Mouse (Mus musculus): ENCODE measurements at regions not wholly inside any gene's neighbourhood (a gene's known extent, or its start where the extent isn't known, plus 50 kb on each side); places are given as distances from the start of the nearest gene placed in this dataset.

GRCm38 (mm10) chr5:4591721-4592120 is 166.1 kb downstream of the Fzd1 start:
- WGBS = 62% methylated on average over 1 of the region's 1 CpGs
- Histone ChIP-seq H3K27ac (ENCODE audit: low read length) (no peak overlapping the region), H3K4me2 (replicated peaks; ENCODE audit: low read depth, low read length) (no peak overlapping the region), H3K4me1 (ENCODE audit: control insufficient read depth, insufficient read depth, low read length) (no peaks in the 10 kb centered on the region), H3K9ac (replicated peaks; ENCODE audit: low read depth, low read length) (no peak overlapping the region), H3K4me3 (ENCODE audit: low read depth, low read length) (no peak overlapping the region), H3K36me3 (ENCODE audit: control insufficient read depth, insufficient read depth, low read length) (no peaks in the 10 kb centered on the region), H3K9me3 (ENCODE audit: control insufficient read depth, low read depth, low read length) (no peaks in the 10 kb centered on the region), H3K27me3 (ENCODE audit: control insufficient read depth, insufficient read depth, low read length) (no peaks in the 10 kb centered on the region)
- ATAC-seq (ENCODE audit: insufficient number of reproducible peaks, insufficient read depth, low FRiP score, low read depth) = no peak

DNA sequence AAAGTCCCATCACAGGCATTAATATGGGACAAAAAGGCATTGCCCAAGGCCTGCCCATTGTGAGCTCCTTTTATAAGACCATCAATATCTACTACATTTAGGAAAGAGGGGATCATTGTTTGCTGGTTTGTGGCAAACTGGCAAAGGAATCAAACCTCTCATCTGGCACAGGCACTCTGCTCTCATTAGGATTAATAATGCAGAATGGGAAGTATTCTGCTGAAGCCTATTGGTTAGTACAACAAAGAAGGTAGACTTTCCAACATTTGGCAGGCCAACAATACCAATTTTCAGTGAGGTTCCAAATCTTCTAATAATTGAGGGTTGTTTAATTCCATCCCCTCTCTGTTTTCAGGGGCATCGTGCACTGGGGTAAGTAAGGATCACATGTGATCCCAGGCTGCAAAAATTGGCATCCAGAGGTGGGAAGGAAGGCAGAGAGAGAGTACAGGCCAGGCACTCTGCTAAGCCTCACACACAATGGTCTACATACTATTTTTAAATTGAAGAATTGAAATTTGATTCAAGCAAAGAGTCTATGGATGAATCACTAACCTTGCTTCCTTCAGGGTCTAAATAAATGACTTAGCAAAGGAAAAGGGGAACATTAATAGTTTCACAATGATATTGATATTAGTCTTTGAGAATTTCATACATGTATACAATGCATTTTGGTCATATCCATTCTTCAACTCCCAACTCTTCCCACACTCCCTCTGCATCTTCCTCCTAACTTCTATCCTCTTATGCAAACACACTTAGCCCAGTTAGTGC is 174.9 kb downstream of the Fzd1 start:
- WGBS = 93% methylated on average over 1 of the region's 1 CpGs
- Histone ChIP-seq H3K27me3 (ENCODE audit: control insufficient read depth, insufficient read depth, low read length) (no peaks in the 10 kb centered on the region), H3K9me3 (ENCODE audit: control insufficient read depth, low read depth, low read length) (no peaks in the 10 kb centered on the region), H3K4me1 (ENCODE audit: control insufficient read depth, insufficient read depth, low read length) (no peaks in the 10 kb centered on the region), H3K4me3 (ENCODE audit: low read depth, low read length) (no peak overlapping the region), H3K9ac (replicated peaks; ENCODE audit: low read depth, low read length) (no peak overlapping the region), H3K4me2 (replicated peaks; ENCODE audit: low read depth, low read length) (no peak overlapping the region), H3K27ac (ENCODE audit: low read length) (no peak overlapping the region), H3K36me3 (ENCODE audit: control insufficient read depth, insufficient read depth, low read length) (no peaks in the 10 kb centered on the region)
- ATAC-seq (ENCODE audit: insufficient number of reproducible peaks, insufficient read depth, low FRiP score, low read depth) = no peak

- H3K4me3 ChIP-seq (ENCODE audit: low read depth, low read length) = no peak overlapping the region
- no peaks in the 10 kb centered on the region for H3K4me1 ChIP-seq (ENCODE audit: control insufficient read depth, insufficient read depth, low read length)
- no peaks in the 10 kb centered on the region for H3K27me3 ChIP-seq (ENCODE audit: control insufficient read depth, insufficient read depth, low read length)
- H3K9me3 ChIP-seq (ENCODE audit: control insufficient read depth, low read depth, low read length) = no peaks in the 10 kb centered on the region
- 75% methylated on average over 8 of the region's 8 CpGs for WGBS
- H3K9ac ChIP-seq (replicated peaks; ENCODE audit: low read depth, low read length) = no peak overlapping the region
- no peaks in the 10 kb centered on the region for H3K36me3 ChIP-seq (ENCODE audit: control insufficient read depth, insufficient read depth, low read length)
- no peak overlapping the region for H3K4me2 ChIP-seq (replicated peaks; ENCODE audit: low read depth, low read length)
- no peak for ATAC-seq (ENCODE audit: insufficient number of reproducible peaks, insufficient read depth, low FRiP score, low read depth)
- no peak overlapping the region for H3K27ac ChIP-seq (ENCODE audit: low read length)
Observed at GRCm38 (mm10) chr5:4580185-4580839, 177.5 kb downstream of the Fzd1 start.

DNA sequence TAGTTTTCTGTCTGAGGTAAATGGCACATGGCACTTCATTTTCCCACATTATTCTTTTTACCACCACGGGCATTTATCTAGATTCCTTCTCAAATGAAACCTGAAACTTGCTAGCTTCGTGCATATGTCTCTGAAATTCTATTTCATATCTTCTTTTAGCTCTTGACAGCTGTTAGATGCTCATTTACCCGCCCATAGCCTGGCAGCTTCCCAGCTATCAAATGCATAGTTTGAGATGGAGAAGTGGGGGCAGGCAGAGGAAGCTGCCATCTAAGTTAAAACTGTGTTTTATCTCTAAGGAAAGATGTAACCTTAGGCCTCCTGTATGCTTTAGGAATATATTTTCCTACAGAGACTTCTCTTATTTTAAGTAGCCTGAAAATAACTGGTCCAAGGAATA is 179.0 kb downstream of the Fzd1 start:
- Histone ChIP-seq H3K27ac (ENCODE audit: low read length) (no peak overlapping the region), H3K4me3 (ENCODE audit: low read depth, low read length) (no peak overlapping the region), H3K9ac (replicated peaks; ENCODE audit: low read depth, low read length) (no peak overlapping the region), H3K9me3 (ENCODE audit: control insufficient read depth, low read depth, low read length) (no peaks in the 10 kb centered on the region), H3K27me3 (ENCODE audit: control insufficient read depth, insufficient read depth, low read length) (no peaks in the 10 kb centered on the region), H3K4me2 (replicated peaks; ENCODE audit: low read depth, low read length) (no peak overlapping the region), H3K4me1 (ENCODE audit: control insufficient read depth, insufficient read depth, low read length) (no peaks in the 10 kb centered on the region), H3K36me3 (ENCODE audit: control insufficient read depth, insufficient read depth, low read length) (no peaks in the 10 kb centered on the region)
- 69% methylated on average over 3 of the region's 3 CpGs for WGBS
- no peak for ATAC-seq (ENCODE audit: insufficient number of reproducible peaks, insufficient read depth, low FRiP score, low read depth)

- no peaks in the 10 kb centered on the region for H3K27me3 ChIP-seq (ENCODE audit: control insufficient read depth, insufficient read depth, low read length)
- no peak overlapping the region for H3K9ac ChIP-seq (replicated peaks; ENCODE audit: low read depth, low read length)
- H3K4me1 ChIP-seq (ENCODE audit: control insufficient read depth, insufficient read depth, low read length) = no peaks in the 10 kb centered on the region
- WGBS = 83% methylated on average over 6 of the region's 6 CpGs
- H3K36me3 ChIP-seq (ENCODE audit: control insufficient read depth, insufficient read depth, low read length) = no peaks in the 10 kb centered on the region
- no peak overlapping the region for H3K4me3 ChIP-seq (ENCODE audit: low read depth, low read length)
- no peaks in the 10 kb centered on the region for H3K9me3 ChIP-seq (ENCODE audit: control insufficient read depth, low read depth, low read length)
- no peak overlapping the region for H3K27ac ChIP-seq (ENCODE audit: low read length)
- no peak for ATAC-seq (ENCODE audit: insufficient number of reproducible peaks, insufficient read depth, low FRiP score, low read depth)
- H3K4me2 ChIP-seq (replicated peaks; ENCODE audit: low read depth, low read length) = no peak overlapping the region
Observed at GRCm38 (mm10) chr5:4577179-4577578, 180.7 kb downstream of the Fzd1 start.

DNA sequence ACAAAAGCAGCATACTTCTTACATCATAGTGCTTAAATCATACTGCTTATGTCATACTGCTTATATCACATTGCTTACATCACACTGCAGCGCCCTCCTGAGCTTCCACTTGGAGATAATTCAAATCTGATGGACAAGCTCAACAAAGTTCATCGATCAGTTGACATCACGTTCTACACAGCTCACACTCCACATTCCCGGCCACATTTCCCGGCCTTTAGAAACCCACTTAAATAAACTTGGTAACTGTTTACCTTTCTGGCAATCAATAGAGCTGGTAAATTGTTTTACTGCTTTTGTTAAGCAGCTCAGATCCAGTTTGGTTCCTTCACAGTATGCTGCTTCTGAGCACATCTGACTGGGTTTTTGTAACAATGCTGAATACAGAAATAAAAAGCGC is 194.0 kb downstream of the Fzd1 start:
- Histone ChIP-seq H3K9ac (replicated peaks; ENCODE audit: low read depth, low read length) (no peak overlapping the region), H3K27me3 (ENCODE audit: control insufficient read depth, insufficient read depth, low read length) (no peaks in the 10 kb centered on the region), H3K9me3 (ENCODE audit: control insufficient read depth, low read depth, low read length) (no peaks in the 10 kb centered on the region), H3K4me1 (ENCODE audit: control insufficient read depth, insufficient read depth, low read length) (peaks cover 5% of the 10 kb centered on the region), H3K4me3 (ENCODE audit: low read depth, low read length) (no peak overlapping the region), H3K36me3 (ENCODE audit: control insufficient read depth, insufficient read depth, low read length) (no peaks in the 10 kb centered on the region), H3K27ac (ENCODE audit: low read length) (no peak overlapping the region), H3K4me2 (replicated peaks; ENCODE audit: low read depth, low read length) (no peak overlapping the region)
- no peak for ATAC-seq (ENCODE audit: insufficient number of reproducible peaks, insufficient read depth, low FRiP score, low read depth)
- 41% methylated on average over 6 of the region's 6 CpGs for WGBS

DNA sequence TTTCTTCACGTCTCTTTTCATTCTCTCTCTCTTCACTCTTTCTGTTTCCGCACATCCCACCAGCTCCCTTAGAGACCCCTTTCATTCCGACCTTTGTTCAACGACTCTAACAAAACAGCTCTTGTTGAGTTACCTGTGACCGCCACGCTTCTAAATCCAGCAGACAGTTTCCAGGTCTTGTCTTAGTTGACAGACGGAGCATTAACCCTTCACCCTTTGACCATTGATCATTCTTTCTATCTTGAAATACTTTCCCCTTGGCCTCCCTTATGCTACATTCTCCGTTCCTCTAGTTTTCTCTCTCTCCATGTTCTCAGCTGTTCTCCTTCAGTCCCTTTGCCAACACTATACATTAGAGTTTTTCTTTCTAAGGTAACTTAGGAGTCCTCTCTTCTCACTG is 196.2 kb downstream of the Fzd1 start:
- Histone ChIP-seq H3K4me1 (ENCODE audit: control insufficient read depth, insufficient read depth, low read length) (peaks cover 5% of the 10 kb centered on the region), H3K27ac (ENCODE audit: low read length) (no peak overlapping the region), H3K9ac (replicated peaks; ENCODE audit: low read depth, low read length) (no peak overlapping the region), H3K4me3 (ENCODE audit: low read depth, low read length) (no peak overlapping the region), H3K36me3 (ENCODE audit: control insufficient read depth, insufficient read depth, low read length) (no peaks in the 10 kb centered on the region), H3K4me2 (replicated peaks; ENCODE audit: low read depth, low read length) (no peak overlapping the region), H3K27me3 (ENCODE audit: control insufficient read depth, insufficient read depth, low read length) (no peaks in the 10 kb centered on the region), H3K9me3 (ENCODE audit: control insufficient read depth, low read depth, low read length) (no peaks in the 10 kb centered on the region)
- 0 out of 2 replicates have a peak, but pooled peaks have one; percentile 28 for ATAC-seq (ENCODE audit: insufficient number of reproducible peaks, insufficient read depth, low FRiP score, low read depth)
- 26% methylated on average over 8 of the region's 8 CpGs for WGBS

- 36% methylated on average over 4 of the region's 4 CpGs for WGBS
Observed at GRCm38 (mm10) chr5:4561139-4561470, 196.7 kb downstream of the Fzd1 start.

More at GRCm38 (mm10) chr5:4561139-4561470, 196.7 kb downstream of the Fzd1 start:
- no peak overlapping the region for H3K27ac ChIP-seq (ENCODE audit: low read length)
- H3K36me3 ChIP-seq (ENCODE audit: control insufficient read depth, insufficient read depth, low read length) = no peaks in the 10 kb centered on the region
- no peak overlapping the region for H3K4me3 ChIP-seq (ENCODE audit: low read depth, low read length)
- H3K4me1 ChIP-seq (ENCODE audit: control insufficient read depth, insufficient read depth, low read length) = peaks cover 5% of the 10 kb centered on the region
- no peak for ATAC-seq (ENCODE audit: insufficient number of reproducible peaks, insufficient read depth, low FRiP score, low read depth)
- no peak overlapping the region for H3K4me2 ChIP-seq (replicated peaks; ENCODE audit: low read depth, low read length)
- no peaks in the 10 kb centered on the region for H3K27me3 ChIP-seq (ENCODE audit: control insufficient read depth, insufficient read depth, low read length)
- no peak overlapping the region for H3K9ac ChIP-seq (replicated peaks; ENCODE audit: low read depth, low read length)
- H3K9me3 ChIP-seq (ENCODE audit: control insufficient read depth, low read depth, low read length) = no peaks in the 10 kb centered on the region

Measured in stomach, embryonic 14.5 days (tissue).